Mouse (Mus musculus): ENCODE results near the gene Stk39.

Gene Stk39

GRCm38 (mm10) chr2:68458115-68458514, 14.0 kb downstream of the Stk39 start:
- 89% methylated on average over 5 of the region's 5 CpGs for WGBS

DNA sequence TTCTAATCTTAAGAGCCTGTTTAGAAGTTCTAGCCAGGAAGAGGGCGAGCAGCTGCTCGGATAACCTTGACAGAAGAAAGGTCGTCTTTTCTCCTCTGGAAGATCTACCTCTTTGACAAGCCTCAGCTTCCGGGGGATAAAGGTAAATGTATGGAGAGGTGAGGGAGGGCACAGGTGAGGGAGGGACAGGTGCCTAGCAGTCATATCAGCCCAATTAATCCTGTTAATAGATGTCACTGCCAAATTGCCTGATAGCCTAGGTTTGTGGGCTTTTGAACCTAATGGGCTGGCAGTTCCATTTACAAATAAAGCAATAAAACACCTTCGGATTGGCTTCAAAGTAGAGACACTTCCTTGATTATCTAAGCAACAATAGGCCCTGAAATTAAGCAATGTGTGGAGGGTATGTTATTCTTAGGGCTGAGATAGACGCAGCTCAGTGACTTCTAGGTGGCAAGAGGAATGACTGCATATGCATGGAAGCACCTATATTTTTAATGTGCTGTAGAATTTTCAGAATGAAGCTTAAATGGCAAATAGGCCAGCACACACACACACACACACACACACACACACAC, 14.5 kb downstream of the Stk39 start:
- 86% methylated on average over 6 of the region's 6 CpGs for whole genome bisulfite sequencing

DNA sequence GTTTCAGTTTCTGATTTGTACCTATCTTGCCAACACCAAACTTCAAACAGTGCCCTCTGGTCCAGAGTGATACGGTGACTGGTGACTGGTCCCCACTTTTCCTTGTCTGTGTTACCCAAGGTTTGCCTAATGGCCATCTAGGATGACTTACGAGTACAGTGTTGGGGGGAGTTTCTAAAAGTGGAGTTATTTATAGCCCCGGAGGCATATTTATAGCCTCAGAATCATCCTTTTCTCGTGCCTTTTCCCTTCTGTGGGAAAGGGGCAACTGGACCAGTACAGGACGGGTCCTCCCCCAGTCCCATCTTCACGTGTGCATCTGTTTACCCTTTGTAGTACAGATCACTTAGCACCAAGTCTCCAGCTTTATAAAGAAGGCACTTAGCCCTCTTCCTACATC, 15.2 kb downstream of the Stk39 start:
- 73% methylated on average over 6 of the region's 6 CpGs for WGBS

GRCm38 (mm10) chr2:68452379-68452778, 19.7 kb downstream of the Stk39 start:
- WGBS = 67% methylated on average over 4 of the region's 4 CpGs

GRCm38 (mm10) chr2:68448035-68448434, 24.0 kb downstream of the Stk39 start:
- 95% methylated on average over 10 of the region's 10 CpGs for WGBS

DNA sequence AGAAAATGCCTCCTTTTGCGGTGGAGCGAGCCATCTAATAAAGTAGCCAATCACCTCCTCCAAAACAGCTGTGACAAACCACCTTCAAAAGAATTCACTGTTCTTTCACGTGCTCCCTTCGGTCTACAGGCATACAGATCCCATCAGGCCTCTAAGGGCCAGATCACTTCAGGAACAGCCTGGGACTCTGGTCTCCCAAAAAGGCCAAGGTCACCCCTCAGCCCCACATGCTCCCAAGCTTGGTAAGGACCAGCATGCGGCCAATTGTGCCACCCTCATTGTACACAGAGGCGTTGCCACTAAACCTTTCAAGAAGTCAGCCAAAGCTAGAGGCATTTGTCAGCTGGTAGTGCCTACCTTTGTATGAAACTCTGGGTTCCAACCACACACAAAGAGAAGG, 28.9 kb downstream of the Stk39 start:
- 62% methylated on average over 6 of the region's 6 CpGs for WGBS

- 55% methylated on average over 5 of the region's 5 CpGs for WGBS
Measured at GRCm38 (mm10) chr2:68442113-68442717, 29.9 kb downstream of the Stk39 start.

DNA sequence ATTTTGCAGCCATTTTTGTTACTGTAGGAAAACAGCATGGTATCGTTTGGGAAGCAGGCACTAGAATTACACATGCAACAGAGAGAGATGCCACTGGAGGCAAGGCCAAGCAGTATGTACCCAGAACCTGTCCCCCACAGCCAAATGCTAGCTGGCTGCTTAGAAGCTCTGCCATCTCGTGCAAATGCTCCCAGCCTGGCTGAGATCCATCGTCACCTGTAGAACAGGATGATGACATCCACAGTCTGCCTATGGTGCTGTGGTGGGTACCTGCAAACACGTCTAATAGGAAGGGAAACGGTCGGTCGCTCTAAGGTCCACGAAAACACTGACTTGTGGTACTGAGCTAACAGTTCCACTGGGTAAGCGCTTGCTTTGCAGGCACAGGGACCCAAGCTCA, 32.5 kb downstream of the Stk39 start:
- 91% methylated on average over 9 of the region's 9 CpGs for WGBS

- 60% methylated on average over 5 of the region's 5 CpGs for WGBS
Measured at GRCm38 (mm10) chr2:68437920-68438319, 34.1 kb downstream of the Stk39 start.

DNA sequence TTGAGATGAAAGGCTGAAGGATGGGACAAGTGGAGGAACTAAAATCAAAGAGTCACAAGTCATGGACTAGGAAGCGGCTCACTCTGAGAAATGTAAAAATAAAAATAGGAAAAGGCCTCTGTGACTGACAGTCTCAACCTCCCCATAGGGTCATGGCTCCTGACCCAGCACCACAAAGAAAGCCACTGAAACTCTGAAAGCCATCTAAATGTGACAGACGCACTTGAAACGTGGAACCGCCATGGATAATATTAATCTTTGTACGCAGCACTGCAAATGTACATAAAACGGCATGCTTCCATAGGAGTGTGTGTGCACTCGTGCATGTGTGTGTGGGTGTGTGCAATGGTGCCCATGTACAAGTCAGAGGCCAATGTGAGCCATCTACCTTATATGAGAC, 34.9 kb downstream of the Stk39 start:
- WGBS = 96% methylated on average over 7 of the region's 7 CpGs

DNA sequence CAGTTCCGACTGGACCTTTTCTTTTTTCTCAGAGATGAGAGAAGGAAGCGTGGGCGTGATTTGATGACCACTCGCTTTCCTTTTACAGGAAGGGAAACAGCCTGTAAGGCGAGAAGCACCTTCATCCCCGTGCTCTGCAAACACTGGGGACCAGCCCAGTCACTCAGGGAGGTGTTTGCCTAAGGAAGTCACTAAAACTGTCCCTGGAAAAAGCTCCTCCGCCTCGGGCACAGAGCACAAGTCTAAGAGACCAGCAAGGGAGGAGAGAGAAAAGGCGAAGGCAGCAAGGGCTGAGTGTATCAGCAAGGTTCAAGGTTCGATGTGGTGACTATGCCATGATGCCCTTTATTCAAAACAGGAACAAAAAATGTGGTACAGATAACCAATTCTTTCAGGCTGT, 35.8 kb downstream of the Stk39 start:
- 43% methylated on average over 10 of the region's 10 CpGs for WGBS

DNA sequence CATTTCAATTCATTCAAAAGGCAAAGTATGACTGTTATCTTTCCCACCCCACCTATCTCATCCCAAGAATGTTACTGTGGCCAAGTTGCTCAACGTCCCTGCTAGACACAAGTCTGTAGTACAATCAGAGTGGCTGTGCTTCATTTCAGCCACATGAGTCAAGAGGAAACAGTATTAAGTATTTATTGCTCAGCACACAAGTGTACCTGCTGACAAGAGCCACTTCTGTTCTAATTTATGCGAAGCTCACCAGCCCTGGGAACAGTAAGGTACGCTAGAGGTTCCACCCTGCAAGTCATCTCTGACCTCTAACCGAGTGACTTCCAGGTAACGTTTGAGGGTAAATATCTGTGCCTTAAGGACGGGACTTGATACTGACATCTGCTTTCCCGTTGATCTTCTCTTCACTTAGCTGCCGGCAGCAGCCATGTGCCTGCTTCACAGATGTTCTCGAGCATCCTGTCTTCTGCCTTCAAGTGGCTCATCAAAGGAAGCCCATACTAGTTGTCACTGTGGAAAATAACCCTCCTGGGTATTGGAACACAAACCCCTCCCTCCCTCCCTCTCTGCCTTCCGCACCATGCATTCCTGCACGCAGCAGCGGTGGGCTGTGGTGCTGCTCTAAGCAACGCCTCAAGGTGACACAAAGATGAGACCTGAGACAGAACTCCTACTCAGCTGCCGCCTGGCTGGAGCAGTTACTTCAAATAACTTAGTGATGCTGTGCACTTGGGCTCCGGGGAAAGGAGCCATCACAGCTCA, 36.4 kb downstream of the Stk39 start:
- 44% methylated on average over 15 of the region's 15 CpGs for WGBS

DNA sequence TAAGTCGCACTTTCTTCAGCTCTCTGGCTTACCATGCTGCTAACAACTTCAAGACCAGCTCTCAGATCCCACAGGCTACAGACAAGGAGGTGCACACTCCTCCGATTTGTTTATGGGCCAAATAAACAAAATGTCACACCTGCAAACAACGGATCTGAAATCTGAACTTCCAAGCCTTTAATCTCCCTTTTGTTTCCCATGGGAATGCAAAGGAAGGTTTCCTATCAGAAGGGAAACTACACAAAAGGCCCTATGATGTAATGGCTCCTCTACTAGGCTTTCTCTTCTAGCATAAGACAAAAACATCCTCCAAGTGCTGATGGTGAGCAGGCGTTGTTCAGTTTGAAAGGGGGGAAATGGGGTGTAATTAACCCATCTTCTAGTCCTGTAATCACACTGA, 37.1 kb downstream of the Stk39 start:
- WGBS = 50% methylated on average over 4 of the region's 4 CpGs

- 69% methylated on average over 5 of the region's 5 CpGs for WGBS
Measured at GRCm38 (mm10) chr2:68434576-68434975, 37.5 kb downstream of the Stk39 start.

DNA sequence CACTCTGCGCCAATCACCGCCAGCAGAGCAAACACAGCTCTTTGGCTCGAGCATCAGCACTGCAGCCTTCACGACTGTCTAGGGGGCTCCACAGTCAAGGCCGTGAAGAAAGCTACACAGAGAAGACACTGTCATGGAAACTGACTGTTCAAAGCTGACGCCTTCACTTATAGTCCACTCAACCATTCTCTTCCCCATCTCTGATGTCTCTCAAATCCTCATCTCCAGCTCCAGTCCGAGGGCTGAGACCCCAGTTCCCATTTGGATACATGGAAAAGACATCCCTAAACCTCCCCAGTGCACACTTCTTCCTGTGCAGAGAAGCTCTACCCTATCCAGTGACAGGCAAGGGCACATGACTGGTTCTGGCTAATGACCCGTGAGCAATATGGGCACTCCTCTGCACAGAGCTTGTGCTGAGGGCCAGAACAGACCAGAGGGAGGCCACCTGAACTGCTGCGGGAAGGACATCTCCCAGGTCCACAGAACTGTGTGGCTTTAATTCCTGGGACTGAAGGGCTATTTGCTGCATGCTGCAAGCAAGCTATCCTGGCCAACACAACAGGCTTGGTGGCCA, 38.2 kb downstream of the Stk39 start:
- WGBS = 90% methylated on average over 9 of the region's 9 CpGs

DNA sequence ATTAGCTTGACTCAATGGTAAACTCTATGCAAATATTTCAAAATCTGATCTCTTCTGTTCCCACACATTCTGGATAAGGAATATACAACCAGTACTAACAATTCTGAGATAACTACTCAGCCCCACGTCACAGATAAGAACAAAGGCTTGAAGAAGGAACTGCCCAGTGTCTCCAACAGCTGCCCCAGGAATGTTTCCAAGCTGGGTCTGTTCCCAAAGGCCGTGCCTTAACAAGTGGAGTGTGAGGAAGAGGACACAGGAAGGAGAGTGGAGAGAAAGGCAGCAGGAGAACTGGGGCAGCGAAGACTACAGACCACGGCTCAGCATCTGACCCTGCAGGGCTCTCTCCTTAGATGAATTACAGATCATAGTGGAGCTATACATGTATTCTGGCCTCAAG, 39.2 kb downstream of the Stk39 start:
- 58% methylated on average over 4 of the region's 4 CpGs for WGBS

- 91% methylated on average over 14 of the region's 14 CpGs for WGBS
Measured at GRCm38 (mm10) chr2:68431024-68431962, 40.8 kb downstream of the Stk39 start.

- 77% methylated on average over 5 of the region's 5 CpGs for WGBS
Measured at GRCm38 (mm10) chr2:68430493-68430892, 41.6 kb downstream of the Stk39 start.

DNA sequence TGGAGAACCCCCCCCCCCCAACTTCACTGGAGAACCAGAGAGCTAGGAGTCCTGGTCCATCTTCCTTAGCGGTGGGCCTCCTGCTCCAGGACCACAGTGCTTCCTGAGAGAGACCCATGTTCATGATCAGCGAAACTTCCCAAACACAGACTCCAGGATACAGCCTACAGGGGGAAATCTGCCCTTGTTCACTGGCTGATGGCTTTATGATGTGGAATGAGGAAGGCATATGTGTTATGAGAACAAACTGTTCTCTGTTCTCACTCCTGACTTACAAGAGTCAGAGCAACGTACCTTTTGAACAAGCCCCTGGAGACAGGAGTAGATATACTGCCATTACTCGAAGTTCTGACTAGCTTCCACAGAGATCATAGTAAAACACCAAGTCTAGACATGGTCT, 42.6 kb downstream of the Stk39 start:
- WGBS = 86% methylated on average over 4 of the region's 4 CpGs

DNA sequence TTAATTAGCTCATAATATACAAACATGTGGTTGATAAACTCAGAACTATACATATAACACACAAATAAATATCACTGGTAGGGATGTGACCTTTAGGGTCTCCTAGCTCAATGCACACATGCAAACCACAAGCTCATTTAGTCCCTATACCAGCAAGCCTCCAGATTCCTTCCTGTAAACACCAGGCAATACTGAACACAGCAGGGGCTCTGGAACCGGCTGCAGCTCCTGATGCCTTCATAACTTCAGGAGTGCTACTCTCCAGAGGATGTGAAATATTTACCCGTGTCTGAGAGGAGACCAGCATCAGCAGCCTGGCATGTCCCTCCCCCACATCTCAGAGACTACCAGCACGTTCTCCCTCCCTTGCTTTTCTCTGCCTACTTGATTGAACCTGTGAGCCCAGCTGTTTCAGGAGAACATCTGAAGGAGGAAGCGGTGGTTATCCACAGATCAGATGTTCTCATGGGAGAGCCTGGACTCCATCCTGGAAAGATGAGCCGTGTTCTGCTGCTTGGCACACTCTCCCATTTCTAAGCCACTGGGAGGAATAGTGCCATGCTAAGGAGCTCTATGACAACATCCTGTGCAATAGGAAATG, 45.0 kb downstream of the Stk39 start:
- WGBS = 50% methylated on average over 5 of the region's 5 CpGs

DNA sequence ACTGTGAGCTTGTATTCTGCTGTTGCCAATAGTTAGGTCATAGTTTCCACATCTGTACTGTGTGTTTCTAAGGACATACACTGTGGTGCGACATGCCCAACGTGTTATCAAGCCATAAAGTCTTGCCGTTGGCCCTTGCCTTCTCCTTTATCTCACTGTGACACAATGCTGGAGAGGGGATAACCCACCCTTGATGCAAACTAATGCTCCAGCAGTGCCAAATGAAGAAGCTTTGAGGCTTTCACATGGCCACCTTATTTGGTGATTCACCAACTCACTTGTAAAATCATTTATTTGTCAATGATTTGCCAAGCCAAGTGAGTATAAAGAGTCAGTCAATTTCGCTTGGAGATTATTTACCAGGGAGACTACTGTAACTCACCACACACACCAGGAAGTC, 46.0 kb downstream of the Stk39 start:
- 91% methylated on average over 4 of the region's 4 CpGs for WGBS

Measured in cerebral cortex, adult 2 months (tissue).